Mouse (Mus musculus) testis, adult 2 months (tissue): ENCODE data around the gene Cpm. TPM values are rescaled to one million over a fixed set of nuclear protein-coding genes. Genes with fewer than 3 reads are reported as not detected.

Experiments used
- H3K27ac ChIP-seq: fragments of 200-500 bp; 2 replicates; pipeline ENCODE4 v1.5.1; 2012; ENCODE audit warnings: low read depth, low read length; ENCODE audit not compliant: control insufficient read depth, insufficient read depth
- H3K27me3 ChIP-seq: fragments of 200-500 bp; 2 replicates; pipeline ENCODE4 v1.6.1; 2012; ENCODE audit warnings: mild to moderate bottlenecking, low read length, moderate library complexity; ENCODE audit not compliant: control insufficient read depth, insufficient read depth
- H3K36me3 ChIP-seq: fragments of 200-500 bp; 2 replicates; pipeline ENCODE4 v1.6.1; 2012; ENCODE audit warnings: mild to moderate bottlenecking, low read length; ENCODE audit not compliant: control insufficient read depth, insufficient read depth
- H3K4me1 ChIP-seq: fragments of 200-500 bp; 2 replicates; pipeline ENCODE4 v1.6.1; 2012; ENCODE audit warnings: low read length; ENCODE audit not compliant: control insufficient read depth, insufficient read depth
- H3K4me3 ChIP-seq: fragments of 200-500 bp; 2 replicates; pipeline ENCODE4 v1.5.1; 2012; ENCODE audit warnings: low read depth, mild to moderate bottlenecking, low read length, moderate library complexity, mixed read lengths; ENCODE audit not compliant: control insufficient read depth
- CTCF ChIP-seq: fragments of 200-500 bp; IDR thresholded peaks from 2 replicates; pipeline ENCODE4 v1.5.1; 2012; ENCODE audit warnings: low read depth, mild to moderate bottlenecking, inconsistent platforms, low read length, moderate library complexity; ENCODE audit not compliant: control insufficient read depth, insufficient read depth, insufficient replicate concordance
- POLR2A ChIP-seq: fragments of 200-500 bp; IDR thresholded peaks from 2 replicates; pipeline ENCODE4 v1.6.1; 2012; ENCODE audit warnings: low read depth, mild to moderate bottlenecking, inconsistent platforms, low read length, moderate library complexity; ENCODE audit not compliant: control insufficient read depth
- polyA plus RNA-seq: library from polyadenylated mRNA; depleted of rRNA; stranded (reverse); fragments of >200 nt; gene quantifications from 2 replicates; pipeline ENCODE4 v1.2.3, GENCODE M21; 2012

Cpm gene
- polyA plus RNA-seq, 1 experiment = 0.77 TPM

DNA sequence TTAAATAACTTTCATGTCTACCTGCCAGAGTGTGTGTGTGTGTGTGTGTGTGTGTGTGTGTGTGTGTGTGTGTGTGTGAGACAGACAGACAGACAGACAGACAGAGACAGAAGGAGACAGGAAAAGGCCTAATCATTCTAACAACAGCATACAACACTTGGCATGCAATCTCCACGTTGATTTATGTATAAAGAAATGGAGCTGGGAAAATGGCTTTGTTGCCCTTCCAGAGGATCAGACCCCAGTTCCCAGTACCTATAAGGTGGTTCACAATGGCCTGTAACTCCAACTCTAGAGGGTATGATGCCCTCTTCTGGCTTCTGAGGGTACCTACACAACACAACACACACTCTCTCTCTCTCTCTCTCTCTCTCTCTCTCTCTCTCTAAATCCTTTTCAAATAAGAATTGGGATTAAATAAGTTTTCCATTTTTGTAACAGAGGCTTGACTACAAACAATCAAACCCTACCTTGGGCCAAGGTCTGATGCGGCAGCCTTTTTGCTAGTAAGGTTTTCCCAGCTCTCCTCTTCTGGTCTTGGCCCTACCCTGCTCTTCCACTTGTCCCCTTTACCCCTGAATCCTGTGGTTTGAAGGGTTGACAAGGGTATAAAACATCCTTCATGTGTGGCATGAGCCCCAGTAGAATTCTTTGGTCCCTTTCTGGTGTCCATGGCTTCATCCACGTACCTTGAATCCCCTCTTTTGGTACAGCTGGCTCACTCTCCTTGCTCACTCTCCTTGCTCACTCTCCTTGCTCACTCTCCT lies 6.7 kb downstream of the Cpm start:
- no peak overlapping the region for H3K27ac ChIP-seq

DNA sequence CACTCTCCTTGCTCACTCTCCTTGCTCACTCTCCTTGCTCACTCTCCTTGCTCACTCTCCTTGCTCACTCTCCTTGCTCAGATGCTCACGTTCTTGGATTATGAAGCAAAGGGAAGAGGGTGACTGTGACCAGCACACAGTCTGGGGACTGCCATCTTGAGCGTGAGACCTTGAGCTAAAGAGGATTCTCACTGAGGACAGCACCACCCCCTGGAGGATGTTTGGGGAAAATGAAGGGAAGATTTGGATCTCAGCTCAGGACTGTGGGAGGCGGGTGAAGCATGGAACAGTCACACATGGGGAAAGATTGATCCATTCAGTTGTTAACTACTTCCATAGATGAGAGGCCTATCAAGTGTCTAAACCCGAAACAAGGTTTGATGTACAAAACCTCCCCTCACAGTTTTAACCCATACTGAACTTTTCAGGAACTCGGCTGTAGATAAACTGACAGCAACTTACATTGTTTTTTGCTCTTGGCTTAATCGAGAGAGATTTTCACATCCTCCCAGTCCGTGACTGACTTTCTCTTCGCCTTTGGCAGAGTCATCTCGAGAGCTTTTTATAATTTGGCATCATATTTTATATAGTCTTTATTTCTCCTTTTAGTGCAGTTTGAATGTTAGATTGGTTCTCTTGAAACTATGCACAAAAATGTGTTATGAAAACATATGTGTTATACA lies 7.9 kb downstream of the Cpm start:
- no peak overlapping the region for H3K4me3 ChIP-seq
- no peaks in the 10 kb centered on the region for H3K36me3 ChIP-seq
- TF ChIP-seq CTCF (no peak), POLR2A (no peak)
- H3K4me1 ChIP-seq = peaks cover 6% of the 10 kb centered on the region
- H3K27me3 ChIP-seq = no peaks in the 10 kb centered on the region
- no peak overlapping the region for H3K27ac ChIP-seq

More for the DNA sequence above, 6.7 kb downstream of the Cpm start:
- Histone ChIP-seq H3K4me1 (peaks cover 2% of the 10 kb centered on the region; the same call in 1 of the 2 replicates), H3K27me3 (no peaks in the 10 kb centered on the region), H3K4me3 (no peak overlapping the region), H3K36me3 (no peaks in the 10 kb centered on the region)
- TF ChIP-seq CTCF = no peak
- no peak for TF ChIP-seq POLR2A

DNA sequence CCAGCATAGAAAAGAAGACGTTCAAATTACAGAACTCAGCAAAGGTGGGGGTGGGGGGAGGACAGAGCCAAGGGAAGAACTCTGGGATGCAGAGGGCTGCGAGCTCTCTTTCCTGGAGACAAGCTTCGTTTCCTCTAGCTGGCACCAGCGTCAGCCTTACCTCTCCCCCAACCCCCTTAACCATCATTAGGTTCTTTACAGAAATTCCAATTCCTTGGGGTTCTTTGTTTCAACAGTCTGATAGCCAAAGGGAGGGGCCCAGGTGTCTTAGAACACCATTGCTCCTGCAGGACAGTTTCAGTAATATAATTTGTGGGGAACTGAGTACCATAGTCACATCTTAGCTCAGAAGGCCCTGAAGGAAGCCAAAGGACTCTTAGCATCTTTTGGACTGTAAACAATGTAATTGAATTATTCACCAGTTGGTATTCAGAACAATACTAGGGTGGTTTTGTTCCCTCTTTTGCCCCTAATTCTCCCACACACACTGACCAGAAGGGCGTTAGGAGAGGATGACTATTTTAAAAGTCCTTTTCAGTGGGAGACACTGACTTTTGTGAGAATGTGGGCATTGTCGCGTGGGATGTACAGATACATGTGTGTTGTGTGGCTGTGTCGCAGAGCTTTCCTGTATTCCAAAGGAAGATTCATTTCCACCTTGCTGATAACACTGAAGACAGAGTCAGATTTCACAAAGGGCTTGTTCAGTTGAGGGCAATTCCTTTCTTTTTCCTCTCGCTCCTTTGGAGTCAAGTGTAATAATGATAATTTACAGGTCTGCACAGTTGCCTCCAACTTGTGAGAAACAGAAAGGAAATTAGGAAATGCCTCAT lies 8.7 kb downstream of the Cpm start:
- H3K4me3 ChIP-seq = no peak overlapping the region
- no peak overlapping the region for H3K27ac ChIP-seq
- no peaks in the 10 kb centered on the region for H3K36me3 ChIP-seq
- peaks cover 6% of the 10 kb centered on the region for H3K4me1 ChIP-seq
- TF ChIP-seq POLR2A (no peak), CTCF (no peak)
- no peaks in the 10 kb centered on the region for H3K27me3 ChIP-seq

DNA sequence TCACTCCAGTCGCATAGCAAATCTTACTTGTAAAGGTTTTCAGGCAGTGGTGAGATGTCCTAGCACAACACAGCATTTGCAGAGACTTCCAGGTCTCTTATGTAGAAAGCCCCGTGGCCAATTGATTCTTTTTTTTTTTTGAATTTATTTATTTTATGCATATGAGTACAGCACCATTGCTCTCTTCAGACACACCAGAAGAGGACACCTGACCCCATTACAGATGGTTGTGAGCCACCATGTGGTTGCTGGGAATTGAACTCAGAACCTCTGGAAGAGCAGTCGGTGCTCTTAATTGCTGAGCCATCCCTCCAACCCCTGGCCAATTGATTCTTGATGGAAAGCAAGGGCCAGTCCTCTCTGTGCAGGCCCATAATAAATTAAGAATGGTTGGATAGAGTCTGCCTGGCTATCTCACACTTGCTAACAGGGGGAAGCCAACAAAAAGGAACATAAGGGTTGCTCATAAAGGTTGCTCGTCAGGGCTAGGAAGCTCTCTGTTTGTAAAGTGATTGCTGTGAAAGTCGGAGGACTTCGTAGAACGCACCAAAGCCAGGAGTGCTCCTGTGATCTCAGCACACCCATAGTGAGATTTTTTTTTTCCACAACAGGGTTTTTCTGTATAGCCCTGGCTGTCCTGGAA lies 9.4 kb downstream of the Cpm start:
- Histone ChIP-seq H3K27me3 (no peaks in the 10 kb centered on the region), H3K36me3 (no peaks in the 10 kb centered on the region), H3K4me3 (no peak overlapping the region), H3K4me1 (peaks cover 6% of the 10 kb centered on the region), H3K27ac (no peak overlapping the region)
- TF ChIP-seq CTCF (no peak), POLR2A (no peak)

DNA sequence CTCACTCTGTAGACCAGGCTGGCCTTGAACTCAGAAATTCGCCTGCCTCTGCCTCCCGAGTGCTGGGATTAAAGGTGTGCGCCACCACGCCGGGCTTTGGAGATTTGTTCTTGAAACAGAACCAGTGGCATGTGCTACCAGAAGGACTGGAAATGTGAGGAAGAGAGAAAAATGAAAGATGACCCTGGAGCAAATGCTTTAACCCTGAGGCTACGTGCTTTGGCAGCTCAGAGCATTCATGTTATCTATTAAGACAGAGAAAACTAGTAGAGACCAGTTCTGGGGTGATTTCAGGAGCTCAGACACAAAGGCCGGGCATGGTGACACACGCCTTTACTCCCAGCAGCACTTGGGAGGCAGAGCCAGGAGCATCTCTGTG lies 9.9 kb downstream of the Cpm start:
- TF ChIP-seq POLR2A (no peak), CTCF (no peak)
- peaks cover 6% of the 10 kb centered on the region for H3K4me1 ChIP-seq
- H3K27me3 ChIP-seq = no peaks in the 10 kb centered on the region
- H3K27ac ChIP-seq = no peak overlapping the region
- H3K36me3 ChIP-seq = no peaks in the 10 kb centered on the region
- no peak overlapping the region for H3K4me3 ChIP-seq

DNA sequence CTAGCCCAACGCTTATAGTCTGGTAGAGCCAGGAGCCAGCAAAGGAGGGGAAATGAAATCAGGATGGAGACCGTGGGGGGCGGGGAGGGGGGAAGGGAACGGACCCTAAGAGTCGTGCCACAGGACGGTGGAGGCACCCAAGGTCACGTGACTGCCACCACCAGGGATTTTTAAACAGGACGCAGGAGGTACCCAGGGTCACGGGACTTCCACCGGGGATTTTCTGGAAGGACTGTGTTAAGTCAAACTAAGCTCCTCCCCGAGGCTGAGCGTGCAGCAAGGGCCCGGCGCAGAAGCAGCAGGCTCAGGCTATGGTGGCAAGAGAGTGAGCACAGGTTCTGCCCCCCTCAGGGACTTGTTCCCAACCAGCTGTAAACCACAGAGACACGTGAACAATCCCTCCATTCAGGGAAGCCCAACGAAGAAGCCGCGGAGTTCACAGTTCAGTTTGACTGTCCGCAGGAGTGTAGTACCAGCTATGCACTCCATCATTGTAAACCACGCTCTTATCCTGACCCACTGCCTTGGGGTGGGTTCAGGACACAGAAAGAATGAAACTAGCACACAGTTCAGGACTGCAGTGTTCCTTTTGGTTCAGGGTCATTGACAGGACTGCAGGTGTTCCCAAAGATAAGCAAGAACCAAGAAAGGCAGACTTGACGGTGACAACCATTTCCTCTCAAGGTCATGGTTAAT lies 10.7 kb downstream of the Cpm start:
- Histone ChIP-seq H3K36me3 (no peaks in the 10 kb centered on the region), H3K4me1 (peaks cover 6% of the 10 kb centered on the region), H3K27me3 (no peaks in the 10 kb centered on the region), H3K4me3 (no peak overlapping the region), H3K27ac (no peak overlapping the region)
- no peak for TF ChIP-seq CTCF
- TF ChIP-seq POLR2A = no peak
